Mouse (Mus musculus) macrophage (primary cell): ENCODE measurements around the gene Coro7. TPM values are rescaled to one million over a fixed set of nuclear protein-coding genes. Genes with fewer than 3 reads are reported as not detected.

ENCODE experiments used
- H3K27ac ChIP-seq: fragments of 350-480 bp; formaldehyde crosslinking; 2 replicates; pipeline ENCODE4 v1.9.0; 2021
- H3K36me3 ChIP-seq: fragments of 350-480 bp; formaldehyde crosslinking; 2 replicates; pipeline ENCODE4 v1.9.0; 2021; ENCODE audit errors: inconsistent target
- H3K4me3 ChIP-seq: fragments of 350-480 bp; formaldehyde crosslinking; 2 replicates; pipeline ENCODE4 v1.9.0; 2021; ENCODE audit errors: inconsistent target
- H3K79me2 ChIP-seq: fragments of 350-480 bp; formaldehyde crosslinking; 2 replicates; pipeline ENCODE4 v1.9.0; 2021; ENCODE audit errors: inconsistent target
- WGBS: methylation state at CpG from one replicate; pipeline ENCODE4 v1.1.7; 2026; ENCODE audit warnings: inconsistent platforms; ENCODE audit not compliant: missing documents; 5-methylcytosine and 5-hydroxymethylcytosine counted together
- polyA plus RNA-seq: library from polyadenylated mRNA; stranded (reverse); fragments of 250-400 nt; gene quantifications from 3 replicates; pipeline ENCODE4 v1.2.4, GENCODE M21; 2018; ENCODE audit warnings: inconsistent platforms

The Coro7 gene
- polyA plus RNA-seq, 1 experiment from 2014 or later = 137 TPM

GRCm38 (mm10) chr16:4648416-4649023 is 31.1 kb downstream of the Coro7 start:
- 96% methylated on average over 27 of the region's 28 CpGs for WGBS
- no peak overlapping the region for H3K27ac ChIP-seq
- peaks cover 94% of the 10 kb centered on the region for H3K36me3 ChIP-seq

DNA sequence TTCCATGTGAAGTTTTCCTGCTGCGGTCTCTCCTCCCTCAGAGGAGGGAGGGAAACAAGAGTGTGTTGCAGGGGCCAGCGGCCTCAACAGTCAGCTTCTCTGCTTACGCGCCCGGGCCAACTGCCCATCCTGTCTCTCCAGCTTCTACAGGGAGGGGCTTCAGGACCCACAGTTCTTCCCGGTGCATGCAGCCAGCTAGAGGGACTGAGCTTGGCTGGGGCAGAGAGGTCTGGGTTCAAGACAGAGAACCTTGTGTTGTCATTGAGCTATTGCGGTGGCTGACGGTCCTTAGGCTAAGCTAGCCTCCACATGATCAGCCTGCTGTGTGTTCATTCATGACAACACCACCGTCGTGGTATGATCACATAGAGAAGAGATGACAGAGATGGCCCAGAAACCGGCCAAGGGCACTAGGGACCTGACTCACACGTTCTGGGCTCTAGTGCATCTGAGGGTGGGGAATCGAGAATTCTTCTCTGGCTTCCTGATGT is 31.9 kb downstream of the Coro7 start:
- Histone ChIP-seq H3K36me3 (peaks cover 94% of the 10 kb centered on the region), H3K79me2 (no peaks in the 10 kb centered on the region; the same call in 1 of the 2 replicates), H3K27ac (no peak overlapping the region), H3K4me3 (no peak overlapping the region)
- 90% methylated on average over 13 of the region's 13 CpGs for WGBS

More at GRCm38 (mm10) chr16:4648416-4649023, 31.1 kb downstream of the Coro7 start:
- Histone ChIP-seq H3K4me3 (no peak overlapping the region), H3K79me2 (no peaks in the 10 kb centered on the region; the same call in 1 of the 2 replicates)

GRCm38 (mm10) chr16:4646831-4647230 is 32.7 kb downstream of the Coro7 start:
- Histone ChIP-seq H3K79me2 (no peaks in the 10 kb centered on the region; the same call in 1 of the 2 replicates), H3K4me3 (no peak overlapping the region), H3K36me3 (peaks cover 94% of the 10 kb centered on the region), H3K27ac (no peak overlapping the region)
- WGBS = 98% methylated on average over 4 of the region's 4 CpGs

DNA sequence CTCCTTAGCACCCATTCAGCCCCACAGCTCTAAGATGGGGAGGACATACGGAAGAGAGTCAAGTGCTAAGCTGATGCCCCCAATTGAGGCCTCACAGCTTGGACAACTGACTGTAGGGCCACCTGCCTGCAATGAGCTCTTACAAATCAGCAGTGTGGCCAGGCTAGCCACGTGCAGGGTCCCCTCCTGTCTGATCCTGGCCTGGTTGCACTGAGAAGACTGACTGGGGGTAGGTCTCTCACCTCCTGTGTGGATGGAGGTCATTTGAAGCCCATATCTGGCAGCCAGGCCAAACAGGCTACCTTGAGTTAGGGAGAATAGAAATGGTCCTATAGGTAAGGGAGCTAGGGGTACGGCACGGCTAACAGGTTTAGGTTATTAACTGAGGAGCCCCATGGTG is 33.7 kb downstream of the Coro7 start:
- Histone ChIP-seq H3K36me3 (peaks cover 87% of the 10 kb centered on the region), H3K4me3 (no peak overlapping the region), H3K27ac (no peak overlapping the region), H3K79me2 (no peaks in the 10 kb centered on the region; the same call in 1 of the 2 replicates)
- WGBS = 87% methylated on average over 4 of the region's 4 CpGs

- Histone ChIP-seq H3K4me3 (no peak overlapping the region), H3K36me3 (peaks cover 70% of the 10 kb centered on the region), H3K79me2 (no peaks in the 10 kb centered on the region), H3K27ac (no peak overlapping the region)
- 87% methylated on average over 10 of the region's 11 CpGs for WGBS
These were observed 35.7 kb downstream of the Coro7 start for GRCm38 (mm10) chr16:4643670-4644419.

- H3K36me3 ChIP-seq = peaks cover 69% of the 10 kb centered on the region; the same call in 1 of the 2 replicates
- H3K27ac ChIP-seq = no peak overlapping the region
- H3K79me2 ChIP-seq = no peaks in the 10 kb centered on the region
- WGBS = 95% methylated on average over 6 of the region's 6 CpGs
- no peak overlapping the region for H3K4me3 ChIP-seq
These were observed 36.6 kb downstream of the Coro7 start for GRCm38 (mm10) chr16:4642937-4643336.

DNA sequence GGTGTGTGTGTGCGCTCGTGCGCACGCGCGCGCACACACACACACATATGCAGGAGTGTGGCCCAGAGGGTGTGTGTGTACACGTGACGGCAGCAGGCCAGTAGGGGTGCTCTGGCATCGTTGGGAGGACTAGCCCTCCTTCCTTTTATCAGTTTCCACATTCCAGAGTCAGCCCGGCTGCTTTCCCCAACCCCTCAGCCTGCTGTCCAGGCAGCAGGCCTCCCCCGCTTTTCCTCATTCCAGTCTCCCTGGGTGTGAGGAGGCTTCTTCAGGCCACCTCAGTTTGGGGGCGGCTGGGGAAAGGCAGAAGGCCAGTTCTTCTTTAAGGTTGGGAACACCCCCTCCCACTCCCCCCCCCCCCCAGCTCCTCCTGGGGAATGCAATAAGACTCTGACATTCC is 37.4 kb downstream of the Coro7 start:
- Histone ChIP-seq H3K27ac (no peak overlapping the region), H3K79me2 (no peaks in the 10 kb centered on the region), H3K4me3 (no peak overlapping the region), H3K36me3 (peaks cover 67% of the 10 kb centered on the region)
- WGBS = 86% methylated on average over 11 of the region's 13 CpGs

GRCm38 (mm10) chr16:4641119-4641838 is 38.3 kb downstream of the Coro7 start:
- Histone ChIP-seq H3K4me3 (no peak overlapping the region), H3K79me2 (no peaks in the 10 kb centered on the region), H3K36me3 (peaks cover 66% of the 10 kb centered on the region), H3K27ac (no peak overlapping the region)
- 64% methylated on average over 3 of the region's 3 CpGs for WGBS

GRCm38 (mm10) chr16:4640267-4641005 is 39.1 kb downstream of the Coro7 start:
- Histone ChIP-seq H3K79me2 (no peaks in the 10 kb centered on the region), H3K4me3 (no peak overlapping the region), H3K36me3 (peaks cover 68% of the 10 kb centered on the region), H3K27ac (no peak overlapping the region)
- WGBS = 43% methylated on average over 16 of the region's 17 CpGs

- no peak within 1 kb of the TSS for H3K27ac ChIP-seq
These were observed 39.7 kb downstream of the Coro7 start, which contains the start of the genes Vasn and Dnaja3 for GRCm38 (mm10) chr16:4639831-4640237. TSS of gene Vasn (plus strand) at chr16:4639941. TSS of gene Dnaja3 (plus strand) at chr16:4639989.

DNA sequence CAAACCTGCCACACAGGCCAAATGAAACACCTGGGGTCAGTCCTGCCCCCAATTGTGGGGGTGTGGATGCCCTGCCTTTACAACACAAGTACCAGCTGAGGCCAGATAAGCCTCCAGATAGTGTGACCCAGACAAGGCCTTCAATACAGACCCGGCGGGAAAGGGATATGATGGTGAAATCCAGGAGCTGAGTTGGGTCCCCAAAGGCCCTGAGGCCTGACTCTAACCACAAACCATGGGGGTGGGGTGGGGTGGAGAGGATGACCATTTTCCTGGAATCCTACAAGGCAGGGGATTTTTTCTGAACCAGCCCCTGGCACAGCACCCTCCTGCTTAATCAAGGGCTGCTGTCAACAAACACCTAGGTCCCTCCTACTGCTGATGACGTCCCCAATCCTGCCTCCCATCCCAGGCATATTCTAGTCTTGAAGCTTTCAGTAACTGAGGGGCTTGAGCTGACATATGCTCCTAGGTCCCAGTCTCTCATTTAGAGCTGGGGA is 40.6 kb downstream of the Coro7 start:
- no peak overlapping the region for H3K27ac ChIP-seq
- no peak overlapping the region for H3K4me3 ChIP-seq
- H3K36me3 ChIP-seq = peaks cover 72% of the 10 kb centered on the region
- H3K79me2 ChIP-seq = no peaks in the 10 kb centered on the region
- WGBS = 94% methylated on average over 3 of the region's 3 CpGs

More at GRCm38 (mm10) chr16:4639831-4640237, 39.7 kb downstream of the Coro7 start, which contains the start of the genes Vasn and Dnaja3:
- H3K79me2 ChIP-seq = no peaks in the 10 kb centered on the region
- WGBS = 41% methylated on average over 22 of the region's 22 CpGs
- no peak within 1 kb of the TSS for H3K4me3 ChIP-seq
- peaks cover 70% of the 10 kb centered on the region for H3K36me3 ChIP-seq

GRCm38 (mm10) chr16:4635760-4636159 is 43.8 kb downstream of the Coro7 start:
- 93% methylated on average over 4 of the region's 4 CpGs for WGBS
- Histone ChIP-seq H3K4me3 (no peak overlapping the region), H3K27ac (no peak overlapping the region), H3K36me3 (peaks cover 76% of the 10 kb centered on the region), H3K79me2 (no peaks in the 10 kb centered on the region)

GRCm38 (mm10) chr16:4634681-4635080 is 44.9 kb downstream of the Coro7 start:
- no peaks in the 10 kb centered on the region for H3K79me2 ChIP-seq
- no peak overlapping the region for H3K27ac ChIP-seq
- 97% methylated on average over 9 of the region's 9 CpGs for WGBS
- H3K36me3 ChIP-seq = peaks cover 87% of the 10 kb centered on the region
- H3K4me3 ChIP-seq = no peak overlapping the region

DNA sequence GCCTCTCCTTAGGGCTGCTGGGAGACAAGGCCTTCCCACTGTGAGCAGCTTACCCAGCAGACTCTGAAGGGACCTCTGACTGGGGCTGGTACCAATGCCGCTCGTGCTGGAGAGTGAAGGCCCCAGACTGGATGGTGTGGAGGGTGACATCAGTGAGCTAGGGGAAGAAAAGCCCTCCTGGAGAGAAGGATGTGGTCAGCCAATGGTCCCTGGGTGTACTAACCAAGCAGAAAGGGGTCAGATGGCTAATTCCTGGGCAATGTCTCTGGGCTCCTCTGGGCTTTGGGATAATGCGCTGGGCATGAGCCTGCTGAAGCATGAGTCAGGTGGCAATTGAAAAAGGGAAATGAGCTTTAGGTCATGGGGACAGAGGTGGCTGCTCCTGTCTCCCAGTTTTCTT is 45.9 kb downstream of the Coro7 start:
- Histone ChIP-seq H3K4me3 (no peak overlapping the region), H3K36me3 (peaks cover 92% of the 10 kb centered on the region), H3K27ac (no peak overlapping the region), H3K79me2 (no peaks in the 10 kb centered on the region)
- WGBS = 100% methylated on average over 3 of the region's 3 CpGs
